Mouse (Mus musculus): ENCODE measurements at regions not wholly inside any gene's neighbourhood (a gene's known extent, or its start where the extent isn't known, plus 50 kb on each side); places are given as distances from the start of the nearest gene placed in this dataset.

GRCm38 (mm10) chr3:157743000-157743399, 176.3 kb downstream of the Ptger3 start:
- H3K4me2 ChIP-seq (ENCODE audit: low read depth, low read length): no peak overlapping the region
- H3K9ac ChIP-seq (replicated peaks): no peak overlapping the region
- H3K4me1 ChIP-seq (ENCODE audit: insufficient read depth): no peaks in the 10 kb centered on the region; the same call in 1 of the 2 replicates
- 65% methylated on average over 1 of the region's 1 CpGs for WGBS (ENCODE audit: insufficient replicate concordance)
- DNase-seq: no peak
- TF ChIP-seq EP300 (IDR thresholded peaks at IDR 0.05; ENCODE audit: low read depth): no peak
- no peak for TF ChIP-seq CTCF (IDR thresholded peaks at IDR 0.05; ENCODE audit: low read depth)
- ATAC-seq: peak; percentile 85
- no peaks in the 10 kb centered on the region for H3K36me3 ChIP-seq (replicated peaks; ENCODE audit: insufficient read depth, low read length)
- no peak overlapping the region for H3K4me3 ChIP-seq (ENCODE audit: low read depth, low read length)
- H3K27ac ChIP-seq (ENCODE audit: low read depth): peak overlapping the region; percentile 72; the same call in 1 of the 2 replicates
- no peaks in the 10 kb centered on the region for H3K27me3 ChIP-seq (ENCODE audit: insufficient read depth, low read length)
- H3K9me3 ChIP-seq (ENCODE audit: low read length): no peaks in the 10 kb centered on the region

- ATAC-seq (peak; percentile 83), DNase-seq (no peak)
- WGBS (ENCODE audit: insufficient replicate concordance): 76% methylated on average over 1 of the region's 1 CpGs
- H3K4me3 ChIP-seq (ENCODE audit: low read depth, low read length): no peak overlapping the region
- no peaks in the 10 kb centered on the region for H3K36me3 ChIP-seq (replicated peaks; ENCODE audit: insufficient read depth, low read length)
- no peaks in the 10 kb centered on the region for H3K27me3 ChIP-seq (ENCODE audit: insufficient read depth, low read length)
- no peaks in the 10 kb centered on the region; the same call in 1 of the 2 replicates for H3K4me1 ChIP-seq (ENCODE audit: insufficient read depth)
- H3K9ac ChIP-seq (replicated peaks): no peak overlapping the region
- H3K4me2 ChIP-seq (ENCODE audit: low read depth, low read length): no peak overlapping the region
- H3K27ac ChIP-seq (ENCODE audit: low read depth): peak overlapping the region; percentile 40; the same call in 1 of the 2 replicates
- no peak for TF ChIP-seq CTCF (IDR thresholded peaks at IDR 0.05; ENCODE audit: low read depth)
- TF ChIP-seq EP300 (IDR thresholded peaks at IDR 0.05; ENCODE audit: low read depth): no peak
- H3K9me3 ChIP-seq (ENCODE audit: low read length): no peaks in the 10 kb centered on the region
Measured at GRCm38 (mm10) chr3:157739628-157740294, 173.1 kb downstream of the Ptger3 start.

GRCm38 (mm10) chr3:157732136-157732940, 165.6 kb downstream of the Ptger3 start:
- DNase-seq (no peak), ATAC-seq (no peak)
- no peak for TF ChIP-seq CTCF (IDR thresholded peaks at IDR 0.05; ENCODE audit: low read depth)
- Histone ChIP-seq H3K36me3 (replicated peaks; ENCODE audit: insufficient read depth, low read length) (no peaks in the 10 kb centered on the region), H3K4me2 (ENCODE audit: low read depth, low read length) (no peak overlapping the region), H3K9me3 (ENCODE audit: low read length) (no peaks in the 10 kb centered on the region), H3K9ac (replicated peaks) (no peak overlapping the region), H3K4me1 (ENCODE audit: insufficient read depth) (peaks cover 15% of the 10 kb centered on the region), H3K27me3 (ENCODE audit: insufficient read depth, low read length) (no peaks in the 10 kb centered on the region), H3K27ac (ENCODE audit: low read depth) (no peak overlapping the region), H3K4me3 (ENCODE audit: low read depth, low read length) (no peak overlapping the region)
- WGBS (ENCODE audit: insufficient replicate concordance): 67% methylated on average over 4 of the region's 4 CpGs

- no peak overlapping the region for H3K4me3 ChIP-seq (ENCODE audit: low read depth, low read length)
- peak overlapping the region; percentile 66; the same call in 1 of the 2 replicates for H3K27ac ChIP-seq (ENCODE audit: low read depth)
- no peak overlapping the region for H3K4me2 ChIP-seq (ENCODE audit: low read depth, low read length)
- DNase-seq (no peak), ATAC-seq (peak; percentile 74)
- H3K9ac ChIP-seq (replicated peaks): no peak overlapping the region
- H3K27me3 ChIP-seq (ENCODE audit: insufficient read depth, low read length): no peaks in the 10 kb centered on the region
- TF ChIP-seq EP300 (IDR thresholded peaks at IDR 0.05; ENCODE audit: low read depth) (no peak), CTCF (IDR thresholded peaks at IDR 0.05; ENCODE audit: low read depth) (no peak)
- H3K9me3 ChIP-seq (ENCODE audit: low read length): no peaks in the 10 kb centered on the region
- no peaks in the 10 kb centered on the region for H3K36me3 ChIP-seq (replicated peaks; ENCODE audit: insufficient read depth, low read length)
- 42% methylated on average over 1 of the region's 1 CpGs for WGBS (ENCODE audit: insufficient replicate concordance)
- peaks cover 17% of the 10 kb centered on the region for H3K4me1 ChIP-seq (ENCODE audit: insufficient read depth)
Measured at GRCm38 (mm10) chr3:157729711-157730367, 163.1 kb downstream of the Ptger3 start.

- 44% methylated on average over 1 of the region's 1 CpGs for WGBS (ENCODE audit: insufficient replicate concordance)
- H3K4me1 ChIP-seq (ENCODE audit: insufficient read depth): peaks cover 16% of the 10 kb centered on the region
- H3K4me3 ChIP-seq (ENCODE audit: low read depth, low read length): no peak overlapping the region
- no peaks in the 10 kb centered on the region for H3K36me3 ChIP-seq (replicated peaks; ENCODE audit: insufficient read depth, low read length)
- H3K27ac ChIP-seq (ENCODE audit: low read depth): 0 out of 2 replicates have a peak overlapping the region, but pooled peaks have one; percentile 60
- no peak overlapping the region for H3K9ac ChIP-seq (replicated peaks)
- no peaks in the 10 kb centered on the region for H3K9me3 ChIP-seq (ENCODE audit: low read length)
- TF ChIP-seq EP300 (IDR thresholded peaks at IDR 0.05; ENCODE audit: low read depth) (no peak), CTCF (IDR thresholded peaks at IDR 0.05; ENCODE audit: low read depth) (no peak)
- no peaks in the 10 kb centered on the region for H3K27me3 ChIP-seq (ENCODE audit: insufficient read depth, low read length)
- DNase-seq: no peak
- no peak overlapping the region for H3K4me2 ChIP-seq (ENCODE audit: low read depth, low read length)
- ATAC-seq: peak; percentile 80
Measured at GRCm38 (mm10) chr3:157724542-157724941, 157.8 kb downstream of the Ptger3 start.

GRCm38 (mm10) chr3:157723184-157723583, 156.5 kb downstream of the Ptger3 start:
- Histone ChIP-seq H3K27me3 (ENCODE audit: insufficient read depth, low read length) (no peaks in the 10 kb centered on the region), H3K4me3 (ENCODE audit: low read depth, low read length) (no peak overlapping the region), H3K9me3 (ENCODE audit: low read length) (no peaks in the 10 kb centered on the region), H3K9ac (replicated peaks) (no peak overlapping the region), H3K4me2 (ENCODE audit: low read depth, low read length) (no peak overlapping the region), H3K36me3 (replicated peaks; ENCODE audit: insufficient read depth, low read length) (no peaks in the 10 kb centered on the region), H3K4me1 (ENCODE audit: insufficient read depth) (peaks cover 15% of the 10 kb centered on the region; the same call in 1 of the 2 replicates), H3K27ac (ENCODE audit: low read depth) (peak overlapping the region; percentile 40)
- peak; percentile 67 for ATAC-seq
- TF ChIP-seq CTCF (IDR thresholded peaks at IDR 0.05; ENCODE audit: low read depth) (no peak), EP300 (IDR thresholded peaks at IDR 0.05; ENCODE audit: low read depth) (no peak)
- DNase-seq: no peak
- 58% methylated on average over 5 of the region's 5 CpGs for WGBS (ENCODE audit: insufficient replicate concordance)

Measured in liver, postnatal 0 days (tissue).